Mouse (Mus musculus) liver, postnatal 0 days (tissue): ENCODE results near the gene Ttc39b. TPM values are rescaled to one million over a fixed set of nuclear protein-coding genes. Genes with fewer than 3 reads are reported as not detected.

ENCODE experiments used
- ATAC-seq: fragments of 200-750 bp; cut with Nextera tagmentation; 2 replicates; pipeline ENCODE4 v1.8.0; 2017; ENCODE audit warnings: mild to moderate bottlenecking, moderate library complexity
- DNase-seq: peaks from one replicate; pipeline ENCODE4 v3.0.0-alpha.2; 2016
- H3K27ac ChIP-seq: fragments of 300-500 bp; sonication (generic); 2 replicates; pipeline ENCODE4 v1.5.1; 2014; ENCODE audit warnings: antibody characterized with exemption, moderate library complexity, mild to moderate bottlenecking, low read depth
- H3K27me3 ChIP-seq: fragments of 300-500 bp; sonication (generic); 2 replicates; pipeline ENCODE4 v1.6.1; 2014; ENCODE audit warnings: low read length, control low read depth, mixed read lengths; ENCODE audit not compliant: insufficient read depth
- H3K36me3 ChIP-seq: fragments of 300-500 bp; sonication (generic); replicated peaks from 2 replicates; pipeline ENCODE4 v1.6.1; 2014; ENCODE audit warnings: mild to moderate bottlenecking, control low read depth, low read length, moderate library complexity, mixed read lengths; ENCODE audit not compliant: insufficient read depth
- H3K4me1 ChIP-seq: fragments of 300-500 bp; sonication (generic); 2 replicates; pipeline ENCODE4 v1.6.1; 2014; ENCODE audit warnings: antibody characterized with exemption, mild to moderate bottlenecking, control low read depth; ENCODE audit not compliant: insufficient read depth
- H3K4me2 ChIP-seq: fragments of 300-500 bp; sonication (generic); 2 replicates; pipeline ENCODE4 v1.6.1; 2014; ENCODE audit warnings: low read depth, mild to moderate bottlenecking, low read length, moderate library complexity, mixed read lengths
- H3K4me3 ChIP-seq: fragments of 300-500 bp; sonication (generic); 2 replicates; pipeline ENCODE4 v1.5.1; 2014; ENCODE audit warnings: low read depth, low read length
- H3K9ac ChIP-seq: fragments of 300-500 bp; sonication (generic); replicated peaks from 2 replicates; pipeline ENCODE4 v1.6.1; 2014; ENCODE audit warnings: mild to moderate bottlenecking, moderate library complexity
- H3K9me3 ChIP-seq: fragments of 300-500 bp; sonication (generic); 2 replicates; pipeline ENCODE4 v1.6.1; 2016; ENCODE audit warnings: mild to moderate bottlenecking, control low read depth, low read length, mixed read lengths
- CTCF ChIP-seq: sonication (generic); IDR thresholded peaks from 2 replicates; pipeline ENCODE4 v1.5.1; 2016; ENCODE audit warnings: antibody characterized with exemption, low read depth
- EP300 ChIP-seq: IDR thresholded peaks from 2 replicates; pipeline ENCODE4 v1.6.1; 2016; ENCODE audit warnings: antibody characterized with exemption, low read depth, mild to moderate bottlenecking
- WGBS: fragments of 180-500 bp; shearing (Covaris S2); extraction: QIAGEN DNeasy Blood & Tissue Kit; methylation state at CpG from one replicate; pipeline ENCODE4 v1.1.7; 2014; ENCODE audit not compliant: insufficient replicate concordance; 5-methylcytosine and 5-hydroxymethylcytosine counted together
- polyA plus RNA-seq: library from polyadenylated mRNA; unstranded; fragments of >200 nt; fragmentation: Nextera tagmentation; extraction: Ambion mirVana; gene quantifications from 2 replicates; pipeline ENCODE4 v1.2.1, GENCODE M21; 2015

Ttc39b gene
- polyA plus RNA-seq, 1 experiment from 2014 or later: 3.0 TPM

- no peak for ATAC-seq
- no peaks in the 10 kb centered on the region for H3K4me1 ChIP-seq
- H3K27ac ChIP-seq: no peak overlapping the region
- 65% methylated on average over 8 of the region's 8 CpGs for WGBS
- H3K9me3 ChIP-seq: no peaks in the 10 kb centered on the region
- TF ChIP-seq CTCF (no peak), EP300 (no peak)
- H3K9ac ChIP-seq: no peak overlapping the region
- DNase-seq: no peak
- H3K27me3 ChIP-seq: no peaks in the 10 kb centered on the region
- no peaks in the 10 kb centered on the region for H3K36me3 ChIP-seq
- H3K4me2 ChIP-seq: no peak overlapping the region
- H3K4me3 ChIP-seq: no peak overlapping the region
Observed at GRCm38 (mm10) chr4:83182178-83183068, 141.6 kb downstream of the Ttc39b start.

- ATAC-seq (no peak), DNase-seq (no peak)
- no peaks in the 10 kb centered on the region for H3K36me3 ChIP-seq
- no peaks in the 10 kb centered on the region for H3K9me3 ChIP-seq
- TF ChIP-seq EP300: no peak
- TF ChIP-seq CTCF: no peak
- no peak overlapping the region for H3K4me2 ChIP-seq
- no peaks in the 10 kb centered on the region for H3K4me1 ChIP-seq
- no peaks in the 10 kb centered on the region for H3K27me3 ChIP-seq
- H3K9ac ChIP-seq: no peak overlapping the region
- no peak overlapping the region for H3K4me3 ChIP-seq
- WGBS: 72% methylated on average over 2 of the region's 2 CpGs
- no peak overlapping the region for H3K27ac ChIP-seq
Observed at GRCm38 (mm10) chr4:83177471-83177870, 146.6 kb downstream of the Ttc39b start.

GRCm38 (mm10) chr4:83174946-83175345, 149.1 kb downstream of the Ttc39b start:
- Histone ChIP-seq H3K9me3 (no peaks in the 10 kb centered on the region), H3K36me3 (no peaks in the 10 kb centered on the region), H3K4me3 (no peak overlapping the region), H3K9ac (no peak overlapping the region), H3K27me3 (no peaks in the 10 kb centered on the region), H3K4me1 (no peaks in the 10 kb centered on the region), H3K27ac (no peak overlapping the region), H3K4me2 (no peak overlapping the region)
- 53% methylated on average over 8 of the region's 8 CpGs for WGBS
- DNase-seq (no peak), ATAC-seq (no peak)
- no peak for TF ChIP-seq CTCF
- no peak for TF ChIP-seq EP300

- H3K4me1 ChIP-seq: no peaks in the 10 kb centered on the region; the same call in 1 of the 2 replicates
- no peak for ATAC-seq
Observed at GRCm38 (mm10) chr4:83172278-83172677, 151.8 kb downstream of the Ttc39b start.

GRCm38 (mm10) chr4:83170741-83171140, 153.3 kb downstream of the Ttc39b start:
- Histone ChIP-seq H3K4me3 (no peak overlapping the region), H3K9ac (no peak overlapping the region), H3K27ac (no peak overlapping the region), H3K36me3 (no peaks in the 10 kb centered on the region), H3K27me3 (no peaks in the 10 kb centered on the region), H3K4me2 (no peak overlapping the region), H3K4me1 (no peaks in the 10 kb centered on the region; the same call in 1 of the 2 replicates), H3K9me3 (no peaks in the 10 kb centered on the region)
- DNase-seq: no peak
- no peak for ATAC-seq
- TF ChIP-seq CTCF (no peak), EP300 (no peak)
- 74% methylated on average over 9 of the region's 9 CpGs for WGBS

More at GRCm38 (mm10) chr4:83172278-83172677, 151.8 kb downstream of the Ttc39b start:
- no peaks in the 10 kb centered on the region for H3K27me3 ChIP-seq
- H3K4me2 ChIP-seq: no peak overlapping the region
- no peak overlapping the region for H3K27ac ChIP-seq
- no peak overlapping the region for H3K4me3 ChIP-seq
- WGBS: 70% methylated on average over 3 of the region's 3 CpGs
- H3K9me3 ChIP-seq: no peaks in the 10 kb centered on the region
- TF ChIP-seq CTCF (no peak), EP300 (no peak)
- H3K9ac ChIP-seq: no peak overlapping the region
- H3K36me3 ChIP-seq: no peaks in the 10 kb centered on the region
- no peak for DNase-seq

Other genes with a start within 250 kb of the Ttc39b start
- 6.7 and 7.2 TPM in 2 replicates for gene Snapc3, start 93.5 kb upstream of the Ttc39b start, polyA plus RNA-seq
- 29.9 and 30.1 TPM in 2 replicates for gene Psip1, start 162.2 kb upstream of the Ttc39b start, polyA plus RNA-seq
- 0.47 and 0.60 TPM in 2 replicates for gene Ccdc171, start 201.3 kb upstream of the Ttc39b start, polyA plus RNA-seq